Mouse (Mus musculus): ENCODE measurements at regions not wholly inside any gene's neighbourhood (a gene's known extent, or its start where the extent isn't known, plus 50 kb on each side); places are given as distances from the start of the nearest gene placed in this dataset.

GRCm38 (mm10) chr13:48383580-48384445, 122.8 kb downstream of the Id4 start:
- WGBS = 86% methylated on average over 13 of the region's 13 CpGs
- Histone ChIP-seq H3K27me3 (ENCODE audit: low read depth, poor library complexity, severe bottlenecking) (no peaks in the 10 kb centered on the region), H3K36me3 (no peaks in the 10 kb centered on the region), H3K27ac (replicated peaks) (no peak overlapping the region), H3K4me1 (peaks cover 4% of the 10 kb centered on the region; the same call in 1 of the 2 replicates), H3K9me3 (replicated peaks) (no peaks in the 10 kb centered on the region), H3K4me3 (no peak overlapping the region)
- no peak for DNase-seq (ENCODE audit: low spot score)

DNA sequence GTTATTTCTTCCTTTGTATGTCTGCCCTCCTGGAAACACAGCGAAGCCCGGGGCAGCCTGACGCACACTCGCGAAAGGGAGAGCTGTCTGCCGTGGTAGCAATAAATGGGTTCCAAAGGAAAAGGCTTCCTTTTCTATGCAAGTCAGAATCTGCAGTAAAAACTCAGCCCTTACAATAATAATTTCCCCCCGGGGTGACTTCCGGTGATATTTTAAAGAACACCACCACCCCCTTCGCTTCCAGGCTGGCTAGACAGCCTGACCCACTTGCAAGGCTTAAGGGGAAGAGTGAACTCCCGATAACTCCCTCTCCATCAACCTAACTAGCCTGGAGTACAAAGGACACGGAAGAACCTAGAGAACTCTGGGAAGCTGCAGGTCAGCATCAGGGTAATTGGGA, 123.9 kb downstream of the Id4 start:
- H3K4me1 ChIP-seq = peaks cover 4% of the 10 kb centered on the region; the same call in 1 of the 2 replicates

GRCm38 (mm10) chr13:48391126-48391525, 122.1 kb downstream of the Zfp169 start:
- no peaks in the 10 kb centered on the region for H3K36me3 ChIP-seq
- no peak overlapping the region for H3K4me3 ChIP-seq
- no peaks in the 10 kb centered on the region for H3K9me3 ChIP-seq (replicated peaks)
- WGBS = 91% methylated on average over 11 of the region's 11 CpGs
- no peak overlapping the region for H3K27ac ChIP-seq (replicated peaks)
- DNase-seq (ENCODE audit: low spot score) = no peak
- no peaks in the 10 kb centered on the region for H3K27me3 ChIP-seq (ENCODE audit: low read depth, poor library complexity, severe bottlenecking)
- H3K4me1 ChIP-seq = no peaks in the 10 kb centered on the region

More for the DNA sequence above, 123.9 kb downstream of the Id4 start:
- no peak for DNase-seq (ENCODE audit: low spot score)
- Histone ChIP-seq H3K36me3 (no peaks in the 10 kb centered on the region), H3K27ac (replicated peaks) (no peak overlapping the region), H3K4me3 (no peak overlapping the region), H3K9me3 (replicated peaks) (no peaks in the 10 kb centered on the region), H3K27me3 (ENCODE audit: low read depth, poor library complexity, severe bottlenecking) (no peaks in the 10 kb centered on the region)
- 84% methylated on average over 11 of the region's 11 CpGs for WGBS

DNA sequence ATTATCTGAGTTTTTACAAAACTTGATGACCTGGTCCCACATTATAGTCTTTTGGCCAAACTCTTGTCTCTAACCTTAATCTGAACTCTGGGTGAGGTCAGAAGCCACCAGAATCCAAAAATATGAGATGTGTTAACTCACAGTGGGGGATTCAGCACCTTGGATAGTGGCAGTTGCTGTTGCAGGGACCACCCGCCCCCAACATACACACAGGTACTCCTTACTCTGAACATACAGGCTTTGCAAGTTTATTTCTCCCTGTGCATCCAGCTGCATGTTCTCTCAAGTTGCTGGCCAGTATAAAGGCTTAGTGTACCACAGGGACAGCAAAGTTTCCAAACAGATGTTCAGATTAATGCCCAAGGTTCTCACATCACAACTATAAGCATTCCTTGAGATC, 115.5 kb downstream of the Zfp169 start:
- no peaks in the 10 kb centered on the region for H3K36me3 ChIP-seq
- no peak for DNase-seq (ENCODE audit: low spot score)
- peaks cover 5% of the 10 kb centered on the region; the same call in 1 of the 2 replicates for H3K4me1 ChIP-seq
- H3K4me3 ChIP-seq = no peak overlapping the region
- 35% methylated on average over 1 of the region's 1 CpGs for WGBS
- no peaks in the 10 kb centered on the region for H3K9me3 ChIP-seq (replicated peaks)
- no peaks in the 10 kb centered on the region for H3K27me3 ChIP-seq (ENCODE audit: low read depth, poor library complexity, severe bottlenecking)
- H3K27ac ChIP-seq (replicated peaks) = no peak overlapping the region

DNA sequence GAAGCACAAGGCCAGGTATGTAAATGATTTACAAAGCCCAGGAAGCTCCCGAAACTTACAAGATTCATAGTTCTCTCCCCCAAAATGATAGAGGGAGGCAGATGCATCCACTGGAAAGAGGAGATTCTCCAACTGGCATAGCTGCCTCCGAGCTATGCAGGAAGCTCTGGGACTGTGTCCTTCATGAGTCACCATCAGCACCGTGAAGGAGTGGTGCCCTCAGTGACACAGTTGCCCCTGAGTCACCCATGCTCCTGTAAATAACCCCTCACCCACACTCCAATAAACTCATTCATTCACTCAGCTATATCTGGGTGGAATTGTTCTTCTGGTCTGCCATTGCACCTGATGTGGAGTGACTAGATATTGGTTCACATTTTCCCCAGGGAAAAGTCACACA, 114.6 kb downstream of the Zfp169 start:
- H3K27me3 ChIP-seq (ENCODE audit: low read depth, poor library complexity, severe bottlenecking) = no peaks in the 10 kb centered on the region
- H3K27ac ChIP-seq (replicated peaks) = no peak overlapping the region
- DNase-seq (ENCODE audit: low spot score) = no peak
- no peaks in the 10 kb centered on the region for H3K9me3 ChIP-seq (replicated peaks)
- H3K36me3 ChIP-seq = no peaks in the 10 kb centered on the region
- no peak overlapping the region for H3K4me3 ChIP-seq
- peaks cover 5% of the 10 kb centered on the region; the same call in 1 of the 2 replicates for H3K4me1 ChIP-seq
- WGBS = 90% methylated on average over 3 of the region's 3 CpGs

GRCm38 (mm10) chr13:48402316-48402715, 110.9 kb downstream of the Zfp169 start:
- 19% methylated on average over 5 of the region's 5 CpGs for WGBS
- H3K9me3 ChIP-seq (replicated peaks) = no peaks in the 10 kb centered on the region
- H3K27me3 ChIP-seq (ENCODE audit: low read depth, poor library complexity, severe bottlenecking) = no peaks in the 10 kb centered on the region
- peaks cover 5% of the 10 kb centered on the region; the same call in 1 of the 2 replicates for H3K4me1 ChIP-seq
- DNase-seq (ENCODE audit: low spot score) = no peak
- no peaks in the 10 kb centered on the region for H3K36me3 ChIP-seq
- H3K27ac ChIP-seq (replicated peaks) = no peak overlapping the region
- no peak overlapping the region for H3K4me3 ChIP-seq

DNA sequence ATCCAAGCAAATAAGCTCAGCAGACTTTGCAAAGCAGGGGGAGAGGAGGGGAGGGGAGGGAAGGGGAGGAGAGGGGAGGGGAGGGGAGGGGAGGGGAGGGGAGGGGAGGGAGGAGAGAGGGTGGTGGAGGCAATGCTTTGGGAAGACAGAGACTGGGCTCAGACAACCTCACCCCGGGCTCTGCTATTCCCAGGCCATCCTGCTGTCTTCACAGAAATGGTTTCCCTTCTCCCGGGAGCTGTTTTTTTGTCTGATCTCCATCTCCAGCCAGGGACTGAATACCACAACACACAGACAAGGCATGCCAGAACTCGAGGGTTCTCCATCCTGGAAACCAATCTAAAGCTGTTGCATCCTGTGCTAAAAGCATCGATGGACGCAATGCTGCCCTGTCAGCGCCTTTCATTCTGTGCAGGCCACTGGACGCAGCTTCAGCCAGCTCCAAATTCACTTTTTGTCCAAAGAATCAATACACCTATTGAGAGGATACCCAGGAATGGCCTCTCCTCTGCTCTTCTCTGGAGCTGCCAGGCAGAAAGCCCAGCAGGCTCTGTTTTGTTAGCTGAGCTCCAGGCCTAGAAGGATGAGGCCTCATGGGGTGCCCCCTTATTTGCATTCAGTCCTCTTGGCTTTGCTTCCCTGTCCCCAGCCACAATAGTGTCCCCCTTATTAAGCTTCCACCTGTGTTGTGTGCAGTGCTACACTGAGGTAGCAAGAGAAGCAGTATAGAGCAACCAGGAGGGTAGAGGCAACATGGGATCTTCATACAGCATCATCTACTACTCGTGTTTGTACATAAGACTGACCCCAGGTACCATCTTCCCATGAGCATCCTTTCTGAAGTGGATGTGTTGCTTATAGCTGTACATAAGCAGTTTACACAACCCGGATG, 90.6 kb downstream of the Zfp169 start:
- Histone ChIP-seq H3K36me3 (no peaks in the 10 kb centered on the region), H3K9me3 (replicated peaks) (no peaks in the 10 kb centered on the region), H3K27me3 (ENCODE audit: low read depth, poor library complexity, severe bottlenecking) (no peaks in the 10 kb centered on the region), H3K4me3 (no peak overlapping the region), H3K4me1 (peaks cover 13% of the 10 kb centered on the region), H3K27ac (replicated peaks) (peak overlapping the region; percentile 57)
- WGBS = 30% methylated on average over 9 of the region's 9 CpGs
- DNase-seq (ENCODE audit: low spot score) = no peak

DNA sequence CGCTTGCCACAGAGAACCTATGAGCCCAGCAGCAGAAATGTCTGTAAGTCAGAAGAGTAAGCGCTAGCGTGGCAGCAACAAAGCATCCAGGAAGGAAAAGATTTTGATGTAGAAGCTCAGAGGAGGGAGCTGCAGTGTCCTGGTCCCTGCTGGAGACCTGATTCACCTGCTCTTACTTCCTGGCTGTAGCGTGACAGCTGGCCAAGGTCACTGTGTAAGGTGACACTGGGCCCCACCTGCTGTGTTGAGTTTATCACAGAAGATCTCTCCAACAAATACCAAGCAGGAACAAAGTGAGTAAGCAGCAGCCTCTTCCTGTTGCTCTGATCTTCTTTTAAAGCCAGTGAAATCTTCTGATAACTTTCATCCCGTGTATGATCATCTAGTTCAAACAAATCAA, 86.4 kb downstream of the Zfp169 start:
- Histone ChIP-seq H3K27me3 (ENCODE audit: low read depth, poor library complexity, severe bottlenecking) (no peaks in the 10 kb centered on the region), H3K4me3 (no peak overlapping the region), H3K36me3 (no peaks in the 10 kb centered on the region), H3K4me1 (peaks cover 29% of the 10 kb centered on the region), H3K27ac (replicated peaks) (no peak overlapping the region), H3K9me3 (replicated peaks) (no peaks in the 10 kb centered on the region)
- 81% methylated on average over 5 of the region's 5 CpGs for WGBS
- DNase-seq (ENCODE audit: low spot score) = no peak

DNA sequence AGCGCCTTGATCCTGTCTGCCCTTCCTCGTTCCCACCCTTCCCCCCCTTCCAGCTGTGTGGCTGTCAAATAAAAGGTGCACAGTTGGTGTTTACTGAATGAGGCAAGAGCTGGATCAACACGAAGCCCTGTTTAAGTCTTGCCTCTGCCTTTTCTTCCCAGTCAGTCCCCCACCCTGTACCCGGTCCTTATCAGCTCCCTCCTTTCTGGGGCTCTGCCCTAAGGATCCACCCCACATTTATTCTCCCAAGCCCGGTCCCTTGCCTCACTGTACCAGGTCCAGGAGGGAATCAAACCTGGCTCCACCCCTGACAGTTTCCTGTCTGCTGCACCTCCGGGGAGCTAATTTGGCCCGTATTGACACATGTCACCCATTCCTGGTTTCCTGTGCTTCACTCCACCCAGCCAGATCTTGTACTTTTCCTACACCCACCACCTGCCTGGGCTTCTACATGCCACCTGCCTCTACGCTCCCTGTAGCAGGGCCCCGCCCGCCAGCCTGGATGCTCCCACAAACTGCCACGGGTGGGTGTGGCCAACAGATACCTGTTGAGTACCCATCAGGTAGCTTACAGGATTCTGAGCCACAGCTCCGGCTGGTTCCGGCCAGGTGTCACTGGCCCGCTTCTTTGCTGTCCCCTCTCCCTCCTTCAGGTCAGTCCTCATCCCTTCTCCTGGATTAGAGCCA, 76.4 kb downstream of the Zfp169 start:
- 67% methylated on average over 14 of the region's 14 CpGs for WGBS
- no peaks in the 10 kb centered on the region for H3K27me3 ChIP-seq (ENCODE audit: low read depth, poor library complexity, severe bottlenecking)
- H3K4me3 ChIP-seq = no peak overlapping the region
- H3K9me3 ChIP-seq (replicated peaks) = no peaks in the 10 kb centered on the region
- no peaks in the 10 kb centered on the region for H3K36me3 ChIP-seq
- no peak for DNase-seq (ENCODE audit: low spot score)
- peaks cover 13% of the 10 kb centered on the region for H3K4me1 ChIP-seq
- no peak overlapping the region; the same call in 1 of the 2 replicates for H3K27ac ChIP-seq (replicated peaks)

Measured in midbrain, embryonic 10.5 days (tissue).